Mouse (Mus musculus) neural tube, embryonic 14.5 days (tissue): ENCODE measurements at regions not wholly inside any gene's neighbourhood (a gene's known extent, or its start where the extent isn't known, plus 50 kb on each side); places are given as distances from the start of the nearest gene placed in this dataset.

Source experiments
- ATAC-seq: fragments of 200-750 bp; cut with Nextera tagmentation; 2 replicates; pipeline ENCODE4 v1.8.0; 2017; ENCODE audit warnings: low read depth, mild to moderate bottlenecking, moderate TSS enrichment, moderate library complexity
- H3K27ac ChIP-seq: fragments of 300-500 bp; sonication (generic); 2 replicates; pipeline ENCODE4 v1.5.1; 2014; ENCODE audit warnings: low read depth, mild to moderate bottlenecking, control low read depth, low read length, moderate library complexity, mixed read lengths
- H3K27me3 ChIP-seq: fragments of 300-500 bp; sonication (generic); 2 replicates; pipeline ENCODE4 v1.6.1; 2014; ENCODE audit warnings: low read length; ENCODE audit not compliant: control insufficient read depth, insufficient read depth
- H3K36me3 ChIP-seq: fragments of 300-500 bp; sonication (generic); 2 replicates; pipeline ENCODE4 v1.6.1; 2014; ENCODE audit warnings: low read length, mixed read lengths; ENCODE audit not compliant: control insufficient read depth, insufficient read depth
- H3K4me1 ChIP-seq: fragments of 300-500 bp; sonication (generic); 2 replicates; pipeline ENCODE4 v1.6.1; 2014; ENCODE audit warnings: low read length; ENCODE audit not compliant: control insufficient read depth, insufficient read depth
- H3K4me2 ChIP-seq: fragments of 300-500 bp; sonication (generic); 2 replicates; pipeline ENCODE4 v1.6.1; 2014; ENCODE audit warnings: mild to moderate bottlenecking, low read depth, low read length, control low read depth
- H3K4me3 ChIP-seq: fragments of 300-500 bp; sonication (generic); 2 replicates; pipeline ENCODE4 v1.5.1; 2014; ENCODE audit warnings: low read depth, low read length, control low read depth, mixed read lengths
- H3K9ac ChIP-seq: fragments of 300-500 bp; sonication (generic); replicated peaks from 2 replicates; pipeline ENCODE4 v1.6.1; 2014; ENCODE audit warnings: low read depth, mild to moderate bottlenecking, control low read depth, low read length, mixed read lengths
- H3K9me3 ChIP-seq: fragments of 300-500 bp; sonication (generic); 2 replicates; pipeline ENCODE4 v1.6.1; 2016; ENCODE audit warnings: low read length; ENCODE audit not compliant: control insufficient read depth
- WGBS: fragments of 180-500 bp; shearing (Covaris S2); extraction: QIAGEN DNeasy Blood & Tissue Kit; methylation state at CpG from one replicate; pipeline ENCODE4 v1.1.7; 2014; 5-methylcytosine and 5-hydroxymethylcytosine counted together

GRCm38 (mm10) chr5:119763337-119763736, 69.1 kb upstream of the Tbx5 start:
- Histone ChIP-seq H3K27ac (no peak overlapping the region), H3K36me3 (no peaks in the 10 kb centered on the region), H3K9me3 (no peaks in the 10 kb centered on the region), H3K4me3 (no peak overlapping the region), H3K9ac (no peak overlapping the region), H3K4me1 (no peaks in the 10 kb centered on the region), H3K27me3 (no peaks in the 10 kb centered on the region), H3K4me2 (no peak overlapping the region)
- ATAC-seq = no peak
- WGBS = 47% methylated on average over 7 of the region's 7 CpGs

- Histone ChIP-seq H3K4me1 (no peaks in the 10 kb centered on the region), H3K9me3 (no peaks in the 10 kb centered on the region), H3K4me3 (no peak overlapping the region), H3K27me3 (no peaks in the 10 kb centered on the region), H3K36me3 (no peaks in the 10 kb centered on the region), H3K4me2 (no peak overlapping the region), H3K27ac (no peak overlapping the region), H3K9ac (no peak overlapping the region)
- no peak for ATAC-seq
- WGBS = 53% methylated on average over 13 of the region's 13 CpGs
These were observed 66.1 kb upstream of the Tbx5 start for GRCm38 (mm10) chr5:119766372-119766771.

GRCm38 (mm10) chr5:119770951-119771350, 61.5 kb upstream of the Tbx5 start:
- 75% methylated on average over 2 of the region's 2 CpGs for WGBS
- H3K9ac ChIP-seq = no peak overlapping the region
- no peaks in the 10 kb centered on the region for H3K4me1 ChIP-seq
- H3K4me3 ChIP-seq = no peak overlapping the region
- H3K9me3 ChIP-seq = no peaks in the 10 kb centered on the region
- H3K27ac ChIP-seq = no peak overlapping the region
- H3K27me3 ChIP-seq = no peaks in the 10 kb centered on the region
- no peaks in the 10 kb centered on the region for H3K36me3 ChIP-seq
- H3K4me2 ChIP-seq = no peak overlapping the region
- no peak for ATAC-seq

GRCm38 (mm10) chr5:119776106-119776887, 56.2 kb upstream of the Tbx5 start:
- Histone ChIP-seq H3K4me2 (no peak overlapping the region), H3K9ac (no peak overlapping the region), H3K36me3 (no peaks in the 10 kb centered on the region), H3K27ac (no peak overlapping the region), H3K4me3 (no peak overlapping the region), H3K9me3 (no peaks in the 10 kb centered on the region), H3K27me3 (no peaks in the 10 kb centered on the region; the same call in 1 of the 2 replicates), H3K4me1 (no peaks in the 10 kb centered on the region)
- no peak for ATAC-seq
- 75% methylated on average over 9 of the region's 9 CpGs for WGBS

GRCm38 (mm10) chr5:119777836-119778235, 54.6 kb upstream of the Tbx5 start:
- H3K36me3 ChIP-seq = no peaks in the 10 kb centered on the region
- no peaks in the 10 kb centered on the region; the same call in 1 of the 2 replicates for H3K27me3 ChIP-seq
- no peak overlapping the region for H3K4me3 ChIP-seq
- H3K9me3 ChIP-seq = no peaks in the 10 kb centered on the region
- no peak overlapping the region for H3K4me2 ChIP-seq
- no peak overlapping the region for H3K27ac ChIP-seq
- H3K9ac ChIP-seq = no peak overlapping the region
- H3K4me1 ChIP-seq = no peaks in the 10 kb centered on the region
- 23% methylated on average over 2 of the region's 2 CpGs for WGBS
- no peak for ATAC-seq

- no peak for ATAC-seq
- no peak overlapping the region for H3K27ac ChIP-seq
- H3K9ac ChIP-seq = no peak overlapping the region
- no peaks in the 10 kb centered on the region for H3K36me3 ChIP-seq
- no peaks in the 10 kb centered on the region for H3K9me3 ChIP-seq
- no peak overlapping the region for H3K4me2 ChIP-seq
- H3K4me3 ChIP-seq = no peak overlapping the region
- WGBS = 53% methylated on average over 5 of the region's 5 CpGs
- H3K4me1 ChIP-seq = no peaks in the 10 kb centered on the region
- no peaks in the 10 kb centered on the region; the same call in 1 of the 2 replicates for H3K27me3 ChIP-seq
These were observed 51.1 kb upstream of the Tbx5 start for GRCm38 (mm10) chr5:119781375-119781774.
